Mouse (Mus musculus): ENCODE measurements around the gene Prss35. TPM values are rescaled to one million over a fixed set of nuclear protein-coding genes. Genes with fewer than 3 reads are reported as not detected.
A peak's percentile ranks its signal among the peaks of the same experiment; 100 is the strongest.

Prss35 gene
- polyA plus RNA-seq, 2 experiments, result 0.43 to 0.48 TPM

GRCm38 (mm10) chr9:86695818-86696261 is 47.6 kb upstream of the Prss35 start, which contains the start of gene Me1:
Gene Me1 (minus strand): TSS chr9:86695953.
- H3K36me3 ChIP-seq (replicated peaks; ENCODE audit: control insufficient read depth, insufficient read depth, low read depth), result no peaks in the 10 kb centered on the region
- WGBS (ENCODE audit: insufficient replicate concordance), result 2% methylated on average over 37 of the region's 46 CpGs
- peak within 1 kb of the TSS; percentile 36 to 59 for H3K4me3 ChIP-seq (ENCODE audit: insufficient read depth in 1 of 2, low read depth in 2 of 2, low read length in 2 of 2)
- DNase-seq (ENCODE audit: low read depth in 3 of 3, low spot score in 3 of 3) (peak in 2 of 3 experiments; percentile 39 to 47), ATAC-seq (ENCODE audit: insufficient read depth) (peak; percentile 84)
- H3K4me2 ChIP-seq (ENCODE audit: low read depth), result peak within 1 kb of the TSS; percentile 90
- H3K9ac ChIP-seq (replicated peaks), result peak within 1 kb of the TSS; percentile 38
- H3K27me3 ChIP-seq (ENCODE audit: control insufficient read depth, insufficient read depth, low read length), result peaks cover 4% of the 10 kb centered on the region; the same call in 1 of the 2 replicates
- no peak within 1 kb of the TSS for H3K27ac ChIP-seq
- H3K4me1 ChIP-seq (replicated peaks; ENCODE audit: control insufficient read depth in 2 of 2, insufficient read depth in 2 of 2, low read length in 1 of 2), result 0 out of 4 replicates have a peak, but pooled peaks cover 0 to 2% of the 10 kb centered on the region in 2 experiments
- TF ChIP-seq CTCF (IDR thresholded peaks at IDR 0.05; ENCODE audit: low read depth), result no peak
- no peak for TF ChIP-seq EP300 (IDR thresholded peaks at IDR 0.05; ENCODE audit: low read depth)
- no peaks in the 10 kb centered on the region for H3K9me3 ChIP-seq (ENCODE audit: control insufficient read depth, low read length)

DNA sequence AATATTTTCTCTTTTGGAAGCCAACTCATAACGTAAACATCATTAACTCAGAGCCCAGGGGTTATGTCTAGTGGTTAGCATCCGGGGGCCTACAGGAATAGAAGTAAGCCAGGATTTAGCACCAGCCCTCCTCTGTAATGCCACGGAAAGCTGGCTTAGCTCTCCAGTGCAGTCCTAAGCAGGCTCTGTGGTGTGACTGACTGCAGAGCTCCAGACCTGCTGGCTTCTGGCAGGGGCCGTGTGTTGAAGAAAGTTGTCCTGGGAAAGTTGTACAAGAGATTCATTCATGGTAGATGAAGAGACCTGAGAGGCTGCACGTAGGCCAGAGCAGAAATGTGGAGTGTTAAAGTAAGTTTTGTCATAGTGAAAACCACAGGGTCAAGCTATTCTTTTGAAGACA is 42.2 kb upstream of the Prss35 start:
- WGBS (ENCODE audit: insufficient replicate concordance), result 45% methylated on average over 5 of the region's 5 CpGs

DNA sequence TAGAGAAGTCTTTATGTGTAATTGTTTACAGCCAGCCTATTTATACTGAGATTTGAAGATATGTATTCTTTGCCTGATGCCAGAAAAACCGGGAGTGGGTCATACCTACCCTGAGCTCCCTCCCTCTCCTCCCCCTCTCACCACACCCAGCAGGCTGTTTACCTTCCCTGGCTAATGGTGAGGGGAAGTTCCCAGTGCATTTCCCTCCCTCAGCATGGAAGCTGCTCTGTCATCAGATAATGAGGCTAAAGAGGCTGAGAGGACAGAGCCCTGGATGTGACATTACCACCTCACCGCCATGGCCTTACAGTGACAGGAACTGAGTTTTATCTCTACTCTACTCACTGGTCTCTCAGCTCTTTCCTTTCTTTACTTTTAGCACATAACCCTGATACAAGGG is 41.6 kb upstream of the Prss35 start:
- DNase-seq (ENCODE audit: low read depth in 3 of 3, low spot score in 3 of 3), result no peak
- H3K4me1 ChIP-seq (replicated peaks; ENCODE audit: control insufficient read depth in 2 of 2, insufficient read depth in 2 of 2, low read length in 1 of 2), result 0 out of 4 replicates have a peak, but pooled peaks cover 0 to 2% of the 10 kb centered on the region in 2 experiments

More for the DNA sequence above, 42.2 kb upstream of the Prss35 start:
- Histone ChIP-seq H3K27ac (no peak overlapping the region), H3K4me1 (replicated peaks; ENCODE audit: control insufficient read depth in 2 of 2, insufficient read depth in 2 of 2, low read length in 1 of 2) (0 out of 4 replicates have a peak, but pooled peaks cover 0 to 2% of the 10 kb centered on the region in 2 experiments), H3K9me3 (ENCODE audit: control insufficient read depth, low read length) (no peaks in the 10 kb centered on the region), H3K9ac (replicated peaks) (no peak overlapping the region), H3K27me3 (ENCODE audit: control insufficient read depth, insufficient read depth, low read length) (no peaks in the 10 kb centered on the region), H3K36me3 (replicated peaks; ENCODE audit: control insufficient read depth, insufficient read depth, low read depth) (no peaks in the 10 kb centered on the region), H3K4me3 (ENCODE audit: insufficient read depth in 1 of 2, low read depth in 2 of 2, low read length in 2 of 2) (no peak overlapping the region), H3K4me2 (ENCODE audit: low read depth) (no peak overlapping the region)
- DNase-seq (ENCODE audit: low read depth in 3 of 3, low spot score in 3 of 3) (no peak), ATAC-seq (ENCODE audit: insufficient read depth) (no peak)
- no peak for TF ChIP-seq CTCF (IDR thresholded peaks at IDR 0.05; ENCODE audit: low read depth)
- TF ChIP-seq EP300 (IDR thresholded peaks at IDR 0.05; ENCODE audit: low read depth), result no peak

GRCm38 (mm10) chr9:86707431-86707830 is 36.0 kb upstream of the Prss35 start:
- H3K36me3 ChIP-seq (replicated peaks; ENCODE audit: control insufficient read depth, insufficient read depth, low read depth), result no peaks in the 10 kb centered on the region
- H3K4me2 ChIP-seq (ENCODE audit: low read depth), result no peak overlapping the region
- ATAC-seq (ENCODE audit: insufficient read depth), result no peak
- no peaks in the 10 kb centered on the region for H3K9me3 ChIP-seq (ENCODE audit: control insufficient read depth, low read length)
- H3K9ac ChIP-seq (replicated peaks), result no peak overlapping the region
- TF ChIP-seq CTCF (IDR thresholded peaks at IDR 0.05; ENCODE audit: low read depth), result no peak
- TF ChIP-seq EP300 (IDR thresholded peaks at IDR 0.05; ENCODE audit: low read depth), result no peak
- no peak overlapping the region for H3K27ac ChIP-seq
- no peaks in the 10 kb centered on the region for H3K27me3 ChIP-seq (ENCODE audit: control insufficient read depth, insufficient read depth, low read length)
- WGBS (ENCODE audit: insufficient replicate concordance), result 31% methylated on average over 1 of the region's 1 CpGs
- DNase-seq (ENCODE audit: low read depth in 3 of 3, low spot score in 3 of 3), result no peak
- H3K4me3 ChIP-seq (ENCODE audit: insufficient read depth in 1 of 2, low read depth in 2 of 2, low read length in 2 of 2), result no peak overlapping the region
- no peaks in the 10 kb centered on the region for H3K4me1 ChIP-seq (replicated peaks; ENCODE audit: control insufficient read depth in 2 of 2, insufficient read depth in 2 of 2, low read length in 1 of 2)

More for the DNA sequence above, 41.6 kb upstream of the Prss35 start:
- no peak overlapping the region for H3K4me3 ChIP-seq (ENCODE audit: insufficient read depth in 1 of 2, low read depth in 2 of 2, low read length in 2 of 2)
- H3K27ac ChIP-seq, result no peak overlapping the region
- no peaks in the 10 kb centered on the region for H3K9me3 ChIP-seq (ENCODE audit: control insufficient read depth, low read length)
- TF ChIP-seq CTCF (IDR thresholded peaks at IDR 0.05; ENCODE audit: low read depth) (no peak), EP300 (IDR thresholded peaks at IDR 0.05; ENCODE audit: low read depth) (no peak)
- H3K9ac ChIP-seq (replicated peaks), result no peak overlapping the region
- H3K27me3 ChIP-seq (ENCODE audit: control insufficient read depth, insufficient read depth, low read length), result no peaks in the 10 kb centered on the region
- H3K4me2 ChIP-seq (ENCODE audit: low read depth), result no peak overlapping the region
- 0 out of 2 replicates have a peak, but pooled peaks have one; percentile 33 for ATAC-seq (ENCODE audit: insufficient read depth)
- WGBS (ENCODE audit: insufficient replicate concordance), result 15% methylated on average over 2 of the region's 2 CpGs
- H3K36me3 ChIP-seq (replicated peaks; ENCODE audit: control insufficient read depth, insufficient read depth, low read depth), result no peaks in the 10 kb centered on the region

DNA sequence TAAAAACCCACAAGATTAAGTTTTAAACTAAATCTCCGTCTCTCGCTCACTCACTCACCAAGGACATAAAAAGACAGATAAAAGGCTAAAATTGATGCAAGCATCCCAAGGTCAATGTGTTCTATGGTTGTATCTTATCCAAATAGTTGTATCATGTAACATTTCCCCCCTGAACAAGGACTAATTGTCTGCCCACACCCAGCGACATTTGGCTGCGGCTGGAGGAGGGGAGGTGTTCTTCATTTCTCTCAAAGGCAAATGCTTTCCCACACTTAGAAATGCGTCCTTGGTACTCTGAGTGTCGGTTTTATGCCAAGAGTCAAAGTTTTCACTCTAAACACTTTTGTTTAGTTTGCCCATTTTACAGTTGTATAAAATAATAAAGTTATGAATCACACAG is 34.5 kb upstream of the Prss35 start:
- Histone ChIP-seq H3K4me2 (ENCODE audit: low read depth) (no peak overlapping the region), H3K9me3 (ENCODE audit: control insufficient read depth, low read length) (no peaks in the 10 kb centered on the region), H3K4me3 (ENCODE audit: insufficient read depth in 1 of 2, low read depth in 2 of 2, low read length in 2 of 2) (no peak overlapping the region), H3K4me1 (replicated peaks; ENCODE audit: control insufficient read depth in 2 of 2, insufficient read depth in 2 of 2, low read length in 1 of 2) (no peaks in the 10 kb centered on the region), H3K27me3 (ENCODE audit: control insufficient read depth, insufficient read depth, low read length) (no peaks in the 10 kb centered on the region), H3K27ac (no peak overlapping the region), H3K36me3 (replicated peaks; ENCODE audit: control insufficient read depth, insufficient read depth, low read depth) (no peaks in the 10 kb centered on the region), H3K9ac (replicated peaks) (no peak overlapping the region)
- no peak for ATAC-seq (ENCODE audit: insufficient read depth)
- DNase-seq (ENCODE audit: low read depth in 3 of 3, low spot score in 3 of 3), result no peak
- no peak for TF ChIP-seq EP300 (IDR thresholded peaks at IDR 0.05; ENCODE audit: low read depth)
- no peak for TF ChIP-seq CTCF (IDR thresholded peaks at IDR 0.05; ENCODE audit: low read depth)
- 51% methylated on average over 6 of the region's 6 CpGs for WGBS (ENCODE audit: insufficient replicate concordance)

All from liver, embryonic 14.5 days (tissue).